Mouse (Mus musculus) thymus, adult 2 months (tissue): ENCODE measurements at regions not wholly inside any gene's neighbourhood (a gene's known extent, or its start where the extent isn't known, plus 50 kb on each side); places are given as distances from the start of the nearest gene placed in this dataset.
A peak's percentile ranks its signal among the peaks of the same experiment; 100 is the strongest.

Source experiments
- DNase-seq: peaks from one replicate; pipeline ENCODE4 v3.0.0; 2021
- H3K27ac ChIP-seq: fragments of 200-500 bp; 2 replicates; pipeline ENCODE4 v1.5.1; 2012; ENCODE audit warnings: low read length, control low read depth; ENCODE audit not compliant: control insufficient read depth, insufficient read depth
- H3K27me3 ChIP-seq: fragments of 200-500 bp; 2 replicates; pipeline ENCODE4 v1.6.1; 2012; ENCODE audit warnings: mild to moderate bottlenecking, low read length, moderate library complexity, mixed read lengths; ENCODE audit not compliant: control insufficient read depth, insufficient read depth
- H3K36me3 ChIP-seq: fragments of 200-500 bp; 2 replicates; pipeline ENCODE4 v1.6.1; 2012; ENCODE audit warnings: mild to moderate bottlenecking, low read length, moderate library complexity; ENCODE audit not compliant: control insufficient read depth, insufficient read depth
- H3K4me1 ChIP-seq: fragments of 200-500 bp; replicated peaks from 2 replicates; pipeline ENCODE4 v1.6.1; 2012; ENCODE audit warnings: low read length; ENCODE audit not compliant: control insufficient read depth, insufficient read depth
- H3K4me3 ChIP-seq: fragments of 200-500 bp; 2 replicates; pipeline ENCODE4 v1.5.1; 2012; ENCODE audit warnings: mild to moderate bottlenecking, low read length, control low read depth, moderate library complexity; ENCODE audit not compliant: control insufficient read depth, insufficient read depth
- CTCF ChIP-seq: fragments of 200-500 bp; IDR thresholded peaks from 2 replicates; pipeline ENCODE4 v1.5.1; 2012; ENCODE audit warnings: mild to moderate bottlenecking, control low read depth, low read length, moderate library complexity, borderline replicate concordance; ENCODE audit not compliant: control insufficient read depth, poor library complexity, insufficient read depth; ENCODE audit errors: extremely low read depth
- POLR2A ChIP-seq: fragments of 200-500 bp; IDR thresholded peaks from 2 replicates; pipeline ENCODE4 v1.6.1; 2012; ENCODE audit warnings: mild to moderate bottlenecking, low read length, control low read depth, moderate library complexity; ENCODE audit not compliant: control insufficient read depth, poor library complexity, insufficient read depth; ENCODE audit errors: extremely low read depth
- WGBS: fragments of 180-500 bp; shearing (Covaris S2); methylation state at CpG from one replicate; pipeline ENCODE4 v1.1.7; 2018; 5-methylcytosine and 5-hydroxymethylcytosine counted together

DNA sequence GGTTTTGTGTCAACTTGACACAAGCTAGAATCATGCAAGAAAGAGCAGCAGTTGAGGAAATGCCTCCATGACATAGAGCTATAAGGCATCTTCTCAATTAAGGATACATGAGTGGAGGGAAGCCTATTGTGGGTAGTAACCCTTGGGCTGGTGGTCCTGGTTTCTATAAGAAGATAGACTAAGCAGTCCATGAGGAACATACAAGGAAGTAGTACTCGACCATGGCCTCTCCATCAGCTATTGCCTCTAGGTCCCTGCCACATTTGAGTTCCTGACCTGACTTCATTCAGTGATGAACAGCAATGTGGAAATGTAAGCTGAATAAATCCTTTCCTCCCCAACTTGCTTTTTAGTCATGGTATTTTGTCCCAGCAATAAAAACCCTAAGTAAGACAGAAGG is 51.2 kb upstream of the Hsf2 start:
- no peak overlapping the region for H3K4me3 ChIP-seq
- TF ChIP-seq CTCF (no peak), POLR2A (no peak)
- DNase-seq = peak; percentile 1
- WGBS = 76% methylated on average over 1 of the region's 1 CpGs
- H3K4me1 ChIP-seq = no peaks in the 10 kb centered on the region
- H3K27me3 ChIP-seq = no peaks in the 10 kb centered on the region
- no peak overlapping the region for H3K27ac ChIP-seq
- H3K36me3 ChIP-seq = no peaks in the 10 kb centered on the region
